Mouse (Mus musculus): Measurements from ENCODE around the gene Ckm.

- no peak for TF ChIP-seq GATA1 (IDR thresholded peaks at IDR 0.05; ENCODE audit: borderline replicate concordance, low read length)
- no peak for TF ChIP-seq FLI1 (IDR thresholded peaks at IDR 0.05; ENCODE audit: low read length)
These were observed 58.4 kb downstream of the Ckm start, which contains the start of gene Exoc3l2 for GRCm38 (mm10) chr7:19462884-19463381.

Measured in megakaryocyte, embryonic 14.5 days (primary cell).